ENCODE assay signal across 8 mouse cellular contexts in genomic region chr1:151011056-151011455, GRCm38 (mm10). TPM values are rescaled to one million over a fixed set of nuclear protein-coding genes. Genes with fewer than 3 reads are reported as not detected.
DNase-seq lines count a peak whose midpoint lies in the region; ATAC-seq and TF ChIP-seq lines count a peak whose summit lies in the region.

No protein-coding gene starts in this region.

- WGBS in liver, embryonic 11.5 days = 27% methylated on average over 7 of the region's 7 CpGs
- WGBS in olfactory bulb, adult 2 months = 19% methylated on average over 7 of the region's 7 CpGs

- TF ChIP-seq POLR2A in olfactory bulb, adult 2 months (IDR thresholded peaks at IDR 0.05; ENCODE audit: insufficient read depth, low read depth, low read length) = no peak

- H3K4me2 ChIP-seq in liver, embryonic 11.5 days = no peak overlapping the region; the same call in 1 of the 2 replicates

- no peaks in the 10 kb centered on the region for H3K4me1 ChIP-seq in liver, embryonic 11.5 days (replicated peaks; ENCODE audit: control insufficient read depth, insufficient read depth, low read length)
- no peaks in the 10 kb centered on the region for H3K4me1 ChIP-seq in olfactory bulb, adult 2 months (ENCODE audit: control insufficient read depth, insufficient read depth, low read length)

- no peak overlapping the region for H3K9ac ChIP-seq in liver, embryonic 11.5 days (ENCODE audit: low read depth, low read length)

- H3K36me3 ChIP-seq in liver, embryonic 11.5 days (ENCODE audit: control insufficient read depth, insufficient read depth, low read length) = no peaks in the 10 kb centered on the region

- H3K9me3 ChIP-seq in liver, embryonic 11.5 days (ENCODE audit: control insufficient read depth, low read length) = no peaks in the 10 kb centered on the region

- TF ChIP-seq CTCF in olfactory bulb, adult 2 months (IDR thresholded peaks at IDR 0.05; ENCODE audit: insufficient read depth, low read depth, low read length) = peak; percentile 37; the same call in 1 of the 2 replicates

- DNase-seq in A20 (ENCODE audit: low read depth, low spot score) = peak; percentile 56
- peak; percentile 47 for DNase-seq in MEL-GATA-1-ER (ENCODE audit: extremely low read depth, low read depth)
- DNase-seq in cerebellum, adult 8-10 months = peak; percentile 39
- DNase-seq in frontal cortex, postnatal 14 days (ENCODE audit: low spot score in 2 of 2) = peak; percentile 13 to 39
- DNase-seq in kidney, adult 9 months = peak; percentile 75
- peak; percentile 73 for DNase-seq in liver, embryonic 11.5 days (ENCODE audit: low spot score)
- DNase-seq in thymus, postnatal 14 days = peak; percentile 82

- ATAC-seq in liver, embryonic 11.5 days (replicated peaks; ENCODE audit: low FRiP score) = no peak

- H3K27ac ChIP-seq in liver, embryonic 11.5 days (ENCODE audit: low read depth, low read length) = no peak overlapping the region
- no peak overlapping the region for H3K27ac ChIP-seq in olfactory bulb, adult 2 months (ENCODE audit: insufficient read depth, low read depth, low read length)

- H3K27me3 ChIP-seq in liver, embryonic 11.5 days (replicated peaks; ENCODE audit: control insufficient read depth, insufficient read depth, low read length) = no peaks in the 10 kb centered on the region

- H3K4me3 ChIP-seq in liver, embryonic 11.5 days (ENCODE audit: low read depth, low read length) = no peak overlapping the region
- no peak overlapping the region for H3K4me3 ChIP-seq in olfactory bulb, adult 2 months (ENCODE audit: insufficient read depth, low read depth, low read length)

RNA-seq across cellular contexts. Expression of gene Hmcn1, which starts 17.8 kb away (rescaled TPM):
- polyA plus RNA-seq in liver, embryonic 11.5 days (2014; fragmentation: Nextera tagmentation; extraction: Ambion mirVana) = 9.9 and 11.0 TPM in 2 replicates
- polyA plus RNA-seq in olfactory bulb, adult 2 months (2012; ENCODE audit: insufficient read depth, insufficient read length, low replicate concordance, missing spikeins) = not detected in 2 replicates

Comparison
In these comparisons a context has a peak if more than half of its experiments do, and no peak if none do; other contexts are left out.
1. DNase-seq: peak in every context shown above with its lines; median percentile 82 in thymus, postnatal 14 days; 75 in kidney, adult 9 months; 73 in liver, embryonic 11.5 days; 56 in A20; 47 in MEL-GATA-1-ER; 39 in cerebellum, adult 8-10 months; 26 in frontal cortex, postnatal 14 days.
2. RNA of gene Hmcn1, which starts 17.8 kb away (polyA plus RNA-seq): 9.9 to 11.0 TPM in liver, embryonic 11.5 days; not detected in olfactory bulb, adult 2 months; every median in the first group is over 10 times any median in the second.